Mouse (Mus musculus) adrenal gland, adult 8-10 months (tissue): Measurements from ENCODE around the gene Mkks. TPM values are rescaled to one million over a fixed set of nuclear protein-coding genes. Genes with fewer than 3 reads are reported as not detected.

ENCODE experiments used
- DNase-seq: peaks from one replicate; pipeline ENCODE4 v3.0.0; 2022
- total RNA-seq, 4 experiments: library from RNA; stranded (reverse); gene quantifications; 2 replicates each; pipeline ENCODE4 v1.2.4; 2022

Gene Mkks
- total RNA-seq, 4 experiments from 2014 or later = 12.5 to 27.4 (median 22.2) TPM

- DNase-seq = no peak
These were observed 56.5 kb downstream of the Mkks start for GRCm38 (mm10) chr2:136834715-136835075.

- DNase-seq = no peak
These were observed 57.0 kb downstream of the Mkks start for GRCm38 (mm10) chr2:136833976-136834714.

GRCm38 (mm10) chr2:136832936-136833335 is 58.3 kb downstream of the Mkks start:
- peak; percentile 11 for DNase-seq

- no peak for DNase-seq
These were observed 63.6 kb downstream of the Mkks start for GRCm38 (mm10) chr2:136827612-136828011.

Other genes with a start within 250 kb of the Mkks start
- 10 to 100 TPM; 43.7 to 80.6 (median 62.5) TPM for gene Snap25, start 177.9 kb downstream of the Mkks start, total RNA-seq
- gene AL731706.2, start 5.7 kb downstream of the Mkks start, total RNA-seq = 10 to 100 TPM in 2 of 4 experiments, 1 to 10 TPM in 1, not detected in 1; 6.7 to 19.6 (median 15.6) TPM
- gene Slx4ip, start 171 bp downstream of the Mkks start, total RNA-seq = 1 to 10 TPM; 6.5 to 8.8 (median 7.3) TPM
- 10 to 100 TPM in 3 of 4 experiments, 1 to 10 TPM in 1; 7.0 to 16.9 (median 16.2) TPM for gene AL731706.1, start within 50 bp of the Mkks start, total RNA-seq
- gene Jag1, start 225.3 kb upstream of the Mkks start, total RNA-seq = 10 to 100 TPM in 3 of 4 experiments, 1 to 10 TPM in 1; 10.0 to 13.4 (median 12.6) TPM